Mouse (Mus musculus): Measurements from ENCODE around the gene Heyl. TPM values are rescaled to one million over a fixed set of nuclear protein-coding genes. Genes with fewer than 3 reads are reported as not detected.

Gene Heyl
- polyA plus RNA-seq, 1 experiment = 2.9 TPM

- H3K27ac ChIP-seq (ENCODE audit: insufficient read depth, low read length) = no peak overlapping the region
- no peaks in the 10 kb centered on the region for H3K4me1 ChIP-seq (ENCODE audit: control insufficient read depth, insufficient read depth, low read length)
- H3K4me3 ChIP-seq (ENCODE audit: insufficient read depth, low read length) = no peak overlapping the region
- TF ChIP-seq CTCF (IDR thresholded peaks at IDR 0.05; ENCODE audit: borderline replicate concordance, insufficient read depth, low read length) (no peak), POLR2A (IDR thresholded peaks at IDR 0.05; ENCODE audit: low read depth, low read length) (no peak)
These were observed 64.0 kb downstream of the Heyl start for GRCm38 (mm10) chr4:123297195-123297960.

- TF ChIP-seq POLR2A (IDR thresholded peaks at IDR 0.05; ENCODE audit: low read depth, low read length) = no peak
- Histone ChIP-seq H3K27ac (ENCODE audit: insufficient read depth, low read length) (no peak overlapping the region), H3K4me1 (ENCODE audit: control insufficient read depth, insufficient read depth, low read length) (no peaks in the 10 kb centered on the region), H3K4me3 (ENCODE audit: insufficient read depth, low read length) (no peak overlapping the region)
These were observed 64.9 kb downstream of the Heyl start for GRCm38 (mm10) chr4:123298226-123298625.

- Histone ChIP-seq H3K27ac (ENCODE audit: insufficient read depth, low read length) (no peak overlapping the region), H3K4me3 (ENCODE audit: insufficient read depth, low read length) (no peak overlapping the region), H3K4me1 (ENCODE audit: control insufficient read depth, insufficient read depth, low read length) (no peaks in the 10 kb centered on the region)
- no peak for TF ChIP-seq POLR2A (IDR thresholded peaks at IDR 0.05; ENCODE audit: low read depth, low read length)
- no peak for TF ChIP-seq CTCF (IDR thresholded peaks at IDR 0.05; ENCODE audit: borderline replicate concordance, insufficient read depth, low read length)
These were observed 65.8 kb downstream of the Heyl start for GRCm38 (mm10) chr4:123298980-123299670.

Other genes with a start within 250 kb of the Heyl start
- 4.1 and 7.1 TPM in 2 replicates for gene Mycl, start 237.9 kb upstream of the Heyl start, polyA plus RNA-seq (2011; ENCODE audit: insufficient read length, low read depth, missing spikeins)
- 11.2 and 15.7 TPM in 2 replicates for gene Trit1, start 217.0 kb upstream of the Heyl start, polyA plus RNA-seq (2011; ENCODE audit: insufficient read length, low read depth, missing spikeins)
- 0.35 and 2.9 TPM in 2 replicates for gene Bmp8b, start 128.4 kb upstream of the Heyl start, polyA plus RNA-seq (2011; ENCODE audit: insufficient read length, low read depth, missing spikeins)
- not detected in 2 replicates for gene Oxct2b, start 117.3 kb upstream of the Heyl start, polyA plus RNA-seq (2011; ENCODE audit: insufficient read length, low read depth, missing spikeins)
- gene Ppie, start 93.6 kb upstream of the Heyl start, polyA plus RNA-seq (2011; ENCODE audit: insufficient read length, low read depth, missing spikeins) = 22.0 and 33.6 TPM in 2 replicates
- not detected in 2 replicates for gene Hpcal4, start 50.3 kb upstream of the Heyl start, polyA plus RNA-seq (2011; ENCODE audit: insufficient read length, low read depth, missing spikeins)
- gene Nt5c1a, start 32.1 kb upstream of the Heyl start, polyA plus RNA-seq (2011; ENCODE audit: insufficient read length, low read depth, missing spikeins) = not detected in 2 replicates
- gene Pabpc4, start 28.8 kb downstream of the Heyl start, polyA plus RNA-seq (2011; ENCODE audit: insufficient read length, low read depth, missing spikeins) = 151 and 154 TPM in 2 replicates
- not detected in 2 replicates for gene Oxct2a, start 90.1 kb downstream of the Heyl start, polyA plus RNA-seq (2011; ENCODE audit: insufficient read length, low read depth, missing spikeins)
- gene Bmp8a, start 109.7 kb downstream of the Heyl start, polyA plus RNA-seq (2011; ENCODE audit: insufficient read length, low read depth, missing spikeins) = 0.70 TPM in 1 of 2 replicates, not detected in the other